Mouse (Mus musculus) ES-Bruce4 (cell line): ENCODE data around the gene Samd10. TPM values are rescaled to one million over a fixed set of nuclear protein-coding genes. Genes with fewer than 3 reads are reported as not detected.
A peak's percentile ranks its signal among the peaks of the same experiment; 100 is the strongest.

ENCODE experiments used
- H3K27ac ChIP-seq: 2 replicates; pipeline ENCODE4 v1.5.1; 2012; ENCODE audit warnings: low read length, inconsistent platforms; ENCODE audit not compliant: insufficient read depth
- H3K27me3 ChIP-seq: 2 replicates; pipeline ENCODE4 v1.6.1; 2012; ENCODE audit warnings: mild to moderate bottlenecking, low read length, inconsistent platforms; ENCODE audit not compliant: control insufficient read depth, poor library complexity, insufficient read depth, severe bottlenecking
- H3K36me3 ChIP-seq: 2 replicates; pipeline ENCODE4 v1.6.1; 2012; ENCODE audit warnings: inconsistent platforms, mild to moderate bottlenecking, low read length, moderate library complexity; ENCODE audit not compliant: control insufficient read depth, poor library complexity, insufficient read depth, severe bottlenecking
- H3K4me1 ChIP-seq: one replicate; pipeline ENCODE4 v1.8.1; 2011; ENCODE audit warnings: low read length; ENCODE audit not compliant: control insufficient read depth, insufficient read depth
- H3K4me3 ChIP-seq: 2 replicates; pipeline ENCODE4 v1.5.1; 2011; ENCODE audit warnings: low read depth, mild to moderate bottlenecking, low read length
- H3K9ac ChIP-seq: 2 replicates; pipeline ENCODE4 v1.6.1; 2012; ENCODE audit warnings: low read depth, mild to moderate bottlenecking, inconsistent platforms; ENCODE audit not compliant: poor library complexity, severe bottlenecking
- H3K9me3 ChIP-seq: replicated peaks from 2 replicates; pipeline ENCODE4 v1.6.1; 2012; ENCODE audit warnings: mild to moderate bottlenecking, low read length, inconsistent platforms; ENCODE audit not compliant: control insufficient read depth, poor library complexity, insufficient read depth, severe bottlenecking
- CTCF ChIP-seq: IDR thresholded peaks from one replicate; pipeline ENCODE4 v1.8.1; 2011; ENCODE audit warnings: low read depth, low read length
- EP300 ChIP-seq: IDR thresholded peaks from 2 replicates; pipeline ENCODE4 v1.6.1; 2011; ENCODE audit warnings: low read depth, low read length; ENCODE audit not compliant: insufficient read depth
- POLR2A ChIP-seq: IDR thresholded peaks from one replicate; pipeline ENCODE4 v1.8.1; 2011; ENCODE audit warnings: low read length; ENCODE audit not compliant: insufficient read depth
- polyA plus RNA-seq: library from polyadenylated mRNA; stranded (reverse); fragments of >200 nt; gene quantifications from 2 replicates; pipeline ENCODE4 v1.2.4, GENCODE M21; 2011; ENCODE audit warnings: low read depth; ENCODE audit not compliant: missing spikeins, insufficient read depth, insufficient read length

Samd10 gene
- polyA plus RNA-seq, 1 experiment: 12.5 TPM

GRCm38 (mm10) chr2:181580131-181580772 lies 18.8 kb downstream of the Samd10 start:
- no peaks in the 10 kb centered on the region for H3K4me1 ChIP-seq
- peak overlapping the region; percentile 54 for H3K9ac ChIP-seq
- H3K9me3 ChIP-seq: no peaks in the 10 kb centered on the region
- H3K27ac ChIP-seq: peak overlapping the region; percentile 11; the same call in 1 of the 2 replicates
- no peaks in the 10 kb centered on the region for H3K36me3 ChIP-seq
- no peak for TF ChIP-seq EP300
- no peak for TF ChIP-seq POLR2A
- TF ChIP-seq CTCF: no peak
- H3K27me3 ChIP-seq: no peaks in the 10 kb centered on the region
- H3K4me3 ChIP-seq: peak overlapping the region; percentile 74

GRCm38 (mm10) chr2:181579681-181580080 lies 19.3 kb downstream of the Samd10 start:
- H3K9ac ChIP-seq: no peak overlapping the region
- TF ChIP-seq POLR2A: no peak
- TF ChIP-seq EP300: no peak
- TF ChIP-seq CTCF: no peak
- H3K36me3 ChIP-seq: no peaks in the 10 kb centered on the region
- H3K4me1 ChIP-seq: no peaks in the 10 kb centered on the region
- H3K9me3 ChIP-seq: no peaks in the 10 kb centered on the region
- no peak overlapping the region for H3K27ac ChIP-seq
- no peaks in the 10 kb centered on the region for H3K27me3 ChIP-seq
- H3K4me3 ChIP-seq: no peak overlapping the region

GRCm38 (mm10) chr2:181578790-181579618 lies 20.0 kb downstream of the Samd10 start:
- no peaks in the 10 kb centered on the region for H3K36me3 ChIP-seq
- no peaks in the 10 kb centered on the region for H3K4me1 ChIP-seq
- no peak overlapping the region for H3K9ac ChIP-seq
- H3K4me3 ChIP-seq: no peak overlapping the region
- no peak overlapping the region for H3K27ac ChIP-seq
- no peaks in the 10 kb centered on the region for H3K9me3 ChIP-seq
- TF ChIP-seq EP300 (no peak), CTCF (no peak), POLR2A (no peak)
- no peaks in the 10 kb centered on the region for H3K27me3 ChIP-seq

GRCm38 (mm10) chr2:181577981-181578581 lies 20.9 kb downstream of the Samd10 start:
- TF ChIP-seq EP300 (no peak), POLR2A (no peak), CTCF (no peak)
- H3K36me3 ChIP-seq: no peaks in the 10 kb centered on the region
- no peak overlapping the region for H3K4me3 ChIP-seq
- H3K9ac ChIP-seq: no peak overlapping the region
- no peak overlapping the region for H3K27ac ChIP-seq
- H3K4me1 ChIP-seq: no peaks in the 10 kb centered on the region
- H3K9me3 ChIP-seq: no peaks in the 10 kb centered on the region
- no peaks in the 10 kb centered on the region for H3K27me3 ChIP-seq

- no peak for TF ChIP-seq POLR2A
- no peak for TF ChIP-seq EP300
- TF ChIP-seq CTCF: no peak
- no peaks in the 10 kb centered on the region for H3K9me3 ChIP-seq
Observed at GRCm38 (mm10) chr2:181577126-181577525, 21.9 kb downstream of the Samd10 start.

GRCm38 (mm10) chr2:181576613-181577012 lies 22.4 kb downstream of the Samd10 start:
- Histone ChIP-seq H3K27ac (no peak overlapping the region), H3K4me1 (no peaks in the 10 kb centered on the region), H3K9me3 (no peaks in the 10 kb centered on the region), H3K9ac (no peak overlapping the region), H3K27me3 (no peaks in the 10 kb centered on the region), H3K36me3 (no peaks in the 10 kb centered on the region), H3K4me3 (no peak overlapping the region)
- TF ChIP-seq CTCF: no peak

More at GRCm38 (mm10) chr2:181577126-181577525, 21.9 kb downstream of the Samd10 start:
- Histone ChIP-seq H3K27me3 (no peaks in the 10 kb centered on the region), H3K4me1 (no peaks in the 10 kb centered on the region), H3K4me3 (no peak overlapping the region), H3K9ac (no peak overlapping the region), H3K27ac (no peak overlapping the region), H3K36me3 (no peaks in the 10 kb centered on the region)
